Mouse (Mus musculus): ENCODE measurements around the gene Colgalt1.
A peak's percentile ranks its signal among the peaks of the same experiment; 100 is the strongest.

Gene Colgalt1

DNA sequence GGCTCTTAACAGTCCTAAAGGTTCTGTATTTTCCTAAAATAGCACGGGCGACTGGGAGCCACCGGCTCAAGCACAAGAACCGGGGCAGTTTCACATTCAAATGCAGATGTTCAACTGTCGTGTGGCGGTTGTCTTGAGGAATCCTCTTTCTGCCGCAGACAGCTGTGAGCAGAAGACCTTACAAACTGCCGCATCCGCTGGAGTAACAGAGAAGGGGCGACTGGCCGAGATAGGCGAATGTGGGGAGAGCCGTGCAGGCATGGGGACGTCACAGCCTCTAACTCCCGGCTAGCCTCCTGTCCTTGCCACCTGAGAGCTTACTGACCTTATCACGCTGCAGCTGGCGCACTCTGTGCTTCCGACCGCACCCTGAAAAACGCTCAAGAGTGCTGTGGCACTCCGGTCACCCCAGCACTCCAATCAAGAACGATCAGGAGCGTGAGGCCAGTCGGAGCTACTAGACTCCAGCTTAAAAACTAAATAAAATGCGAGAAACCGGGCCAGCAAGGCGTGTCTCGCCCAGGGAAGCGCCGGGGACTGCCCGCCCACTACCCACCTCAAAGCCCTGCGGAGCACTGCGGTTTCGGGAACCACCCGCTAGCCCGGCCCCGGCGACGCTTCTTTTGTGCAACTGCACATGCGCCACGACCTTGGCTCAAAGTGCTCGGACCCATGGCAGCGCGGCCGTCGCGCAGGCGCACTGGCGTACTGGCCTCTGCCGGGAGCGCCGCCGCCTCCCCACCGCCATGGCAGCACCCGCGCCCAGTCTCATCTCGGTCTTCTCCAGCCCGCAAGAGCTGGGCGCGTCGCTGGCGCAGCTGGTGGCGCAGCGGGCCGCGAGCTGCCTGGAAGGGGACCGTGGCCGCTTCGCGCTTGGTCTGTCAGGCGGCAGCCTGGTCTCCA, 19.1 kb upstream of the Colgalt1 start, which contains the start of gene Pgls:
Pgls (plus strand) TSS at position 706 of the 903 bp plus-strand sequence.
- peak; percentile 95 for DNase-seq

DNA sequence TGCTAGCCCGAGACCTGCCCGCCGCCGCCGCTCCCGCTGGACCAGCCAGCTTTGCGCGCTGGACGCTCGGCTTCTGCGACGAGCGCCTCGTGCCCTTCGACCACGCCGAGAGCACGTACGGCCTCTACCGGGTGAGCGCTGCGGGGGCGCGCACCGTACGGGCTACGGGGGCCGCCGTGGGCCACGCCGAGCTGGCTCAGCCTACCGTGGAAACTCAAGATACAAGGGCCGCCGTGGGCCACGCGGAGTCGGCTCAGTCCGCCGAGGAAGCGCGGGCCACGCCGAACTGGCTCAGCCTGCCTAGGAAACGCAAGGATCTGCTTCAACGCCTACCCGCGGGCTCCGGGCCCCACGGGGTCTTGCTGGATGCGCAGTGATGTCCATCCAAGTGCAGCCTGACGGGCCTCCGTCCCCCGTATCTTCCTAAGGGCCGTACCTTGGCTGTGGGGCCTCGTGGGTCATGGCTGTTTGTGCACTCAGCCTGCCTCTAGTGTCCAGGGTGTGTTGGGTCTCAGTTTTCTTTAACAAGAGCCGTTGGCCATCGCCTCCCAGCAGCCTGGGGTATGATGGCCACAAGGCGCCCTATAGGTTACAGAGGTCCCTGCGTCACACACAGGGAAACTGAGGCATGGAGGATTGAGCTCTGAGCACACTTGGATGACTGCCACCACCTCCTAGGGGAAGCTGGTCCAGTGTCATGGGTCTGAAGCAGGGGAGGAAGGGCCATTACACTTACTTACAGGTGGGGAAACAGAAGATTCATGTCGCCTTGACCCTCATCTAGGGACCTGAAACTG, 18.2 kb upstream of the Colgalt1 start:
- peak; percentile 71 to 79 for DNase-seq

DNA sequence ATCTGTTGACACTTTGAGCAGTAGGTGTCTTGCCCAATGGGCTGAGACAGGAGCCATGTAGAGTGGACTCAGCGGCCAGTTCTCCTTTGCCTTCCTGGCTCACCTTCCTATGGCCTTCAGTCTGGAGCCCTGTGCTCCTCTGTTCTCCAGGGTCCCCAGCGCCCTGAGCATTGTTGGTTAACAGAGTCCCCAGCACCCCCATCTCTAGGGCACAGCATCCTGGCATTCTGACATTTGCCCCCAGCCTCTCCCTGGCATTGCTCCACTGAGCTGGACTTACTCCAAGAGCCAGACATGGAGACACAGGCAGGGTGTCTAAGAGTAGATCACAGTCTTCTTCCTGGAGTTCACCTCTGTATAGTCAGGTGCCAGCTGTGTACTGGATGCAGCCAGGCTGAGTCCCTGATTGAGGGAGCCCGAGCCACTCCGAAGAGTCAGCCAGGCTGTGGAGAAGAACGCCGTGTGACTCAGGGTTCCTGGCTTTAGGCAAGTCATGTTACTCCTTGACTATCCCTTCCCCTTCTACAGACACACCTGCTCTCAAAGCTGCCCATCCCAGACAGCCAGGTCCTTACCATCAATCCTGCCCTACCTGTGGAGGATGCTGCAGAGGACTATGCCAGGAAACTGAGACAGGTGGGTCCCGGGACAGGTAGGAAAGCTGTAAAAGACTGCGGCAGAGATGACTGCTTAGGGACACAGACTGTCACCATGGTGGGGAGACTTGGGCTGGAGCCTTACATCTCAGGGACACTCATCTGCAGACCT, 17.1 kb upstream of the Colgalt1 start:
- no peak for DNase-seq

DNA sequence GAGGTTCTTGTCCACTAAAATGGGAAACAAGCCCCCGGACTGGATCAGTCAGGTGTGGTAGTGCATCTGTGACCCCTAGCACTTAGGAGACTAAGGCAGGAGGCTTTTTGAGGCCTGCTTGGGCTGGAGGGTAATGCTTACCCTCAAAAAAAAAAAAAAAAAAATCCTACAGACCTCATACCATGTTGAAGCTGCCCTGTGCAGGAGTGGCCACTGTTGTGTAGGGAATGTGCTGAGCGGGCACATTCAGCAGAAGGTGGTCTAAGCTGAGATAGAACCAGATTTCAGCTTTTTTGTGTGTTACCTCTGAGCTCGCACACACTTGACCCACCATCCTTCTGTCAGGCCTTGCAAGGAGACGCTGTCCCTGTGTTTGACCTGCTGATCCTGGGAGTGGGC, 16.5 kb upstream of the Colgalt1 start:
- no peak for DNase-seq

DNA sequence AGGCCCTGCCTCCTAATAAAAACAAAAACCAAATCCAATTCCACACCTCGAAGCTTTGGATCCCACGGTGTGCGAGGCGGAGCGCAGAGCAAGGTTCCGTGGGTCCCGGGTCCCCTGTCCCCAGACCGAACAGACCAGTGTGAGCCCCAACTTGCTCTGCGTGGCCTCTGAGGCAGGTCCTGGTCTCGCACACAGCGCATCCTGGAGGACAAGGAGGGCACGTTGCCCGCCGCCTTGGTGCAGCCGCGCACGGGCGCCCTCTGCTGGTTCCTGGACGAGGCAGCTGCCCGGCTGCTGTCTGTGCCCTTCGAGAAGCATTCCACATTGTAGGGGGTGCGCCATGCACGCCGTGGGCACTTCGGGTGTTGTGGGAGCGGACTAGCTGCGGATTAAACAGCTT, 14.9 kb upstream of the Colgalt1 start:
- peak; percentile 82 to 87 for DNase-seq

DNA sequence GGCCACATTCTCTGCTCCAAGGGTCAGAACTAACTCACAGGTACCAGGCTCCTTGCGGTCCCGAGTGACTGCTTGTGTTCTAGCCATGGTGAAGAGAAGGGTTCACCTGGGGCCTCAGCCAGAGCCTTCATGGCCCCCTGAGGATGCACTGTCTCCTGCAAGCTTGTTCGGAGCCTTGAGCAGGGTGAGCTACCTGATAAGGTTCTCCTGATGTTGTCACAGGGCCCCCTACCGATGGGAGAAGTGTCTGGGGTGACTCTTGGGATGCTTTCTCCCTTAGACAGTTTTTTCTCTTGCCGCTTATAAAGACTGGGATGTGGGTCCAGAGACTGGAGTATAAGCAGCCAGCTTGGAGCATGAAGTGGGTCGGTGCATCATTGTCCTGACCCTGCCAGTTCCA, 14.4 kb upstream of the Colgalt1 start:
- no peak for DNase-seq

DNA sequence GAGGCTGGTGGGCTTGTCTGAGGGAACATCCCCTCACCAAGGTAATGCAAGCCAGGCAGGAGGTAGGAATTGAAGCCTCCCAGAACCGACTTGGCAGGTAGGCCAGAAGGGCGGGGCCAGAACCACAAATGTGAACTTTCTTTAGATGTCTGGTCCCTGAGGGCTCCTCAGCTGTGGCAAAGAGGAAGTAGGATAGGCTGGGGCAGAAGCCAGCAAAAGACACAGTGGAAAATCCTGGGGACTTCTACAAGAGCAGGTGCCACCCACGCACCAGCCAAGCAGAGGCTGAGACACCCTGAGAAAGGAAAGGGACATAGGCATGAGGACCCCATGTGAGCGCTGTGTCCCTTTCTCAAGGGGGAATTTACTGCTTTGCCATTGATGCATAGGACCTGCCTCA, 14.0 kb upstream of the Colgalt1 start:
- DNase-seq, result peak in 1 of 2 experiments; percentile 47

DNA sequence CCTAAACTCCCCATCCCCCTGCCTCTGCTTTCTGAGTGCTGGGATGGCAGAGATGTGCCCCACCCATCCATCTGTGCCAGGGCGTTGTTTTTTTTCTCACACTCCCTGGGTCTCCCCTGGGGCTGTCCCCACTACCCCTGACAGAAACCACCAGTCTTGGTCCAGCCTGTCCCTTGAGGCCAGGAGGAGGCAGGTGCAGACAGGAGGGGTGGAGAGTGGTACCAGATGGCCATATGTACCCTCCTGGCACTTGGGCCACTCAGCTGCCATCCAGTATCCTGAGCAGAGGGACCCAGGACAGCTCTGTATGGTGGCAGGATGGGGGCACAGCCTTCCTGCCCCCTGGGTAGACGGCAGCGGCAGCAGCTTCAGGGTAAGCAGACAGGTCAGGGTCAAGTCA, 13.3 kb upstream of the Colgalt1 start, which contains the start of gene Fam129c:
Fam129c (plus strand) TSS at position 198 of the 400 bp plus-strand sequence.
- DNase-seq, result no peak

DNA sequence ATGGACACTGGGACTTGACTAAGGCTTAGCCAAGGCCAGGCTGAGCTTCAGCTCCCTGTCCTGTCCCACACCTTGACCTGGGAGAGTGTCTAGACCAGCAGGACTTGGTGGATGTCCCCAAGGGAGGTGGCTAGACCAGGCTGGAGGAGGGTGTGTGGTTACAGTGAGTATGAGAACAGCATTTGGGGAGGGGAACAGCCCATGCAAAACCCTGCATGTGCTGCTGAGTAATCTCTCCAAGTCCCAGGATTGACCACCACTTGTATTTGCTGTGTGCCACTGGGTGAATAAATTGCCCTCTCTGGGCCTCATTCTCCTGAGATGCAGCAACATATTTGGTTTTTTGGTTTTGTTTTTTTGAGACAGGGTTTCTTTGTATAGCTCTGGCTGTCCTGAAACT, 12.4 kb upstream of the Colgalt1 start:
- no peak for DNase-seq

DNA sequence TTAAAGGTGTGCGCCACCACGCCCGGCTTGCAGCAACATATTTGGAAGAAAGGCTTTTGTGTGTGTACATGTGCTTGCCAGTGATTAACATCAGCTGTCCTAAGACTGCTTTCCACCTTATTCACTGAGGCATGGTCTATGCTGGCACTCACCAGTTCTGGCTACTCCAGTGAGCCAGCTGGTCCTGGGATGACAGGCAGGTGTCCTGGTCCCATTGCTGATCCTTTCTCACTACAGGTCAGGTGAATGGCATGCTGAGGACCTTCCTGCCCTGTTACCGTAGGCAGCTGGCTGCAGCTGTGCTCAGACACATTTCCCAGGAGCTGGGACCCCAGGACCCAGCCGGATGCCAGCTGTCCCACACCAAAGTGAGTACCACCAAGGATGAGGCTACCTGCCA, 12.0 kb upstream of the Colgalt1 start:
- no peak for DNase-seq

DNA sequence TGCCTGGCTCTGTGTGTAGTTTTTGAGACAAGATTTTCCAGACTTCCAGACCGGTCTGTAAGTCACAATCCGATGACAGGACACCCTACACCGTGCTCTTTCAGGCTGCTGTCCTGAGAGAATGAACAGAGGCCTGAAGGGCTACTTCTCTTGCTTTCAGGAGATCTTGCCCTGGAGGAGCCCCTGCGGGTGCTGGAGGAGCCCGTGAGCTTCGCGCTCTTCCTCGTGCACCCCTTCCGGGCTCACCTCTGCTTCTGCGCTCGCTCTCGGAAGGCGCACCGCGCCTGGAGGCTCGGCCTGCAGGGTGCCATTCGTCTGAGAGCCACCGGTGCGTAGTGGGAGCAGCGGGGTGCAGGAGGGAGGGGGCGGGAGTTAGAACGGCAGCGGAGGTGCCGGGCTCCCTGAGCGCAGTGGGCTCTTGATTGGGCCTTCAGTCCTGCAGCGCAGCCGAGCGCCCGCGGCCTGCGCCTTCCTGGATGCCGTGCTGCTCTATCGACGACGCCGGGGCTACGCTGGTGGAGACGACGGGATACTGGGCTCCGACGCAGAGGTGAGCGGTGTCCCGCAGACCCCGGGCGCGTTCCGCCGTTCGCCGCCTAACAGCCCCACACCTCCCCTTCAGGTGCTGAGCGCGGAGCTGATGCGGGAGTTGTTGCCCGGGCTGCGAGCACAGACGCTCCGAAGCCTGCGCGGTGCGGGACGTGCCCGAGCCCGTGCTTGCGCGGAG, 8.7 kb upstream of the Colgalt1 start:
- no peak for DNase-seq

DNA sequence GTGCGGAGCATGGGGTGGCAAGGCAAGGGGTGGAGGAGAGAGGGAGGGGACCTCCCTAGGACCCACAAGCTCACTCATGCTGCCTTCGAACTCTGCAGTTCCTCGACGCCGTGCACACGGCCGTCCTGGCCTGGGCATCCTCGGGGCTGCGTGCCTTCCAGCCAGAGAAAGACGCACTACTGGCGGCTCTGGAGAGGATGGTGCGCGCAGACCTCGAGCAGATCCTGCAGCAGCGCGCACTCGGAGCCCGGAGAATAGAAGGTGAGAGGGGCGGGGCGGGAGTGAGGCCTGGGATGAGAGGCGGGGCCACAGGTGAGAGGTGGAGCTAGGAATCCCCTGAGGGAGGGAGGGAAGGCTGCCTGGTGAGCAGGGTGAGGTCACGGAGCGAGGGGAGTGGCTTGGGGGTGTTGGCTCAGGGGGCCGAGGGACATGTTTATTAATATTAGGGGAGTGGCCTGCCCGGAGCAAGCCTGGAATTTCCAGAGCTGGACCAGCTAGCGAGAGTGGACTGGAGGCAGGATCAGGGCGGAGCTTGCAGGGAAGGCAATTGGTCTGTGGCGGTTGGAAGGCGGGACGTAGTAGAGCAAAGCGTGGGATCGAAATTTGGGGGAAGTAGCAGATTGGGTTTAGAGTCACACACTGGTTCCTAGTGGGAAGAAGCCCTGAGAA, 8.0 kb upstream of the Colgalt1 start:
- peak; percentile 95 to 96 for DNase-seq

DNA sequence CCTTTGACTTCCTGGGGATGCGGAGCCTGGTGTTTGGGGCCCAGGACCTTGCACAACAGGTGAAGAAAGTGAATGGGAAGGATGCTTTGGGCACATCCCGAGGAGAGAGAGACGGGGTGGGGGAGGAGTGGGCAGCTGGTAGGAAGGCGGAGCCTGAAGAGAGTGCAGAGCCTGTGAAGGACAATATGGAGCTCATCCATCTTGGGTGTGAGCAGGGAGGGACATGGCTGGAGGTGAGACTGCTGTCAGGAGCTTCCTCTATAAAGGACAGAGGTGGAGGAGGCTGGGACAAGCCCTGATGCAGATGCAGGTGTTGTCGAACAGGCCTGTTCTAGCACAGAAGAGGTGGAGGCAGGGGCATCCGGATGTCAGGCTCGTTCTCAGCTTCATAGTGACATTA, 6.8 kb upstream of the Colgalt1 start:
- no peak for DNase-seq

DNA sequence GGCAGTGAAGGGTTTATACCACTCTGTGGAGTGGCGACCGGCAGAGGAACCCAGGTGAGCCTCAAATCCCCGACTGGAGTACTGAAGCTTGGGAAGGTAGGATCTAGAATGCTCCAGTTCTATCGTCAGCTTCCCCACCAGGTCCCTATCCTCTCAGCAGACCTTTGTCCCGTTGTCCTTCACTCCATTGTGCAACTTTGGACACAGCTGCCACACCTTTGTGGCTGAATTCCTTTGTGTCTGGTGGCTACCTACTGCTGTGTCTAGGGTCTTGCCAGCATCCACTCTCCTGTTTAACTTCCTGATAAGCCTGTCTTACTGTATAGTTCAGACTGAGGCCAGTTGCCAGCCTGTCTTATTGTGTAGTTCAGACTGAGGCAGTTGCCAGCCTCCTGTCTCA, 1.3 kb downstream of the Colgalt1 start:
- DNase-seq, result no peak

DNA sequence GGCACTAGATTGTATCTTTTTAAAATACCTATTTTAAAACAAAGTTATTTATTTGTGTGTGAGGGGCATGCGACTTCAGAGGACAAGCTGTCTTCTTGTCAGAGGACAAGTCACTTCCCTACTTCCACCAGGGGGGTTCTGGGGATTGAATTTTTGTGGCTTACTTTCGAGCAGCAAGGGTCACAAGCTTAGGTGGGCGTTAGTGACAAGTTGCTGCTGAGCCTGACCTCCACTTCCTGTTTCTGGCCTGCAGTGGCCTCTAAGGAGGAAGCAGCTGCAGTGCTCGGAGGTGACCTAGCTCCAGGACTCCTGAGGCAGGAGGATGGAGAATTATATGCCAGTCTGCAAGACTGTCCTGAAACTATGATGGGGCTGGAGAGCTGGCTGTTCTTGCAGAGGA, 2.6 kb downstream of the Colgalt1 start:
- DNase-seq, result peak in 1 of 2 experiments; percentile 53

DNA sequence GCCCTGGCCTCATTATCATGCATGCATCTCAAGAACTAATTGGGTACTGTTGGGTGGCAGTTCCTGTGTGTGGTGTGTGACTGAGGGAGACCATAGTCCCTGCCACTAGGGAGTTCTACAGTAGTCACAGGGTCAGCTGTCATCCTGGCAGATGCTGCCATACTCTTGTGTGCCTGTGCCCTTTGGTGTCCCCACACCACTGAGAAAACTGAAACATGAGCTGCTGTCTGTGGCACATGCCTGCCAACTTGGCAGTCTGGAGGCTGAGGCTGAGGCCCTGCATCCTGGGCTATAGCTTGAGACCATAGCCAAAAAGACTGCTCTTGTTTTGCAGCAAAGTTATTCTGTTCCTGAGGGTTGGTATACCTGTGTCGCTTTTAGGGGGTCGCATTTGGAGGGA, 9.0 kb downstream of the Colgalt1 start:
- DNase-seq, result no peak

DNA sequence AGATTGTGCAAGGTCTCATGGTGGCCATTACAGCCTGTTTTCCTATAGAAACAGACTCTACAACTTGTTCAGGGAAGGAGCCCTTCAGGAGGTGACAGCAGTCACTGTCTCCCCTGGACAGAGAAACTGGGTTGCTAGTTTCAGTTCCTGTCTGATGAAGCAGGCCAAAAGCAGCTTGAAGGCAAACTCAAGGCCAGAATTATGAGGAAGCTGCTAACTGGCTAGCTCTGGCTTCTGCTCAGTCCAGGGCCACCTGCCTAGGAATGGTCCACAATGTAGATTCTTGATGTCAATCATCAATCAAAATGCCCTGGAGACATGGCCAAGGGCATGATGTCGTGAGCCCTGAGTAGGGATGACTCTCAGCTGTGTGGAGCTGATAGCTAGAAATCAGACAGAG, 14.3 kb downstream of the Colgalt1 start:
- DNase-seq, result no peak

DNA sequence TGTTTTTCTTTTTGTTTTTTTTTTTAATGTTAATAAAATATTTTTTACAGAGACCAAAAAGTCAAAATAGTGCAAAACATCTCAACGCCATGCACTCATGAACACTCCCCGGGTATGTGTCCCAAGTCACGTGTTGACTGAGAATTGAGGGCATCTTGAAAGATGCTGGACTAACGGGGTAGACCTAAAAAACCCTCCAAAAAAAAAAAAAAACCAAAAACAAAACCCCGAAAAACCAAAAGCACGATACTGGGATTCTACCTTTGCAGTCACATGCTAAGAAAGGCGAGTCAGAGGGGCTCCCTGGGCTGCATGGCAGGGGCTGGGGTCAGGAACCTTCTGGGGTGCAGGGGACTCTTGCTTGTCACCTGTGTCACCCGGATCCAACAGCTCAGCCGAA, 16.0 kb downstream of the Colgalt1 start:
- DNase-seq, result no peak

DNA sequence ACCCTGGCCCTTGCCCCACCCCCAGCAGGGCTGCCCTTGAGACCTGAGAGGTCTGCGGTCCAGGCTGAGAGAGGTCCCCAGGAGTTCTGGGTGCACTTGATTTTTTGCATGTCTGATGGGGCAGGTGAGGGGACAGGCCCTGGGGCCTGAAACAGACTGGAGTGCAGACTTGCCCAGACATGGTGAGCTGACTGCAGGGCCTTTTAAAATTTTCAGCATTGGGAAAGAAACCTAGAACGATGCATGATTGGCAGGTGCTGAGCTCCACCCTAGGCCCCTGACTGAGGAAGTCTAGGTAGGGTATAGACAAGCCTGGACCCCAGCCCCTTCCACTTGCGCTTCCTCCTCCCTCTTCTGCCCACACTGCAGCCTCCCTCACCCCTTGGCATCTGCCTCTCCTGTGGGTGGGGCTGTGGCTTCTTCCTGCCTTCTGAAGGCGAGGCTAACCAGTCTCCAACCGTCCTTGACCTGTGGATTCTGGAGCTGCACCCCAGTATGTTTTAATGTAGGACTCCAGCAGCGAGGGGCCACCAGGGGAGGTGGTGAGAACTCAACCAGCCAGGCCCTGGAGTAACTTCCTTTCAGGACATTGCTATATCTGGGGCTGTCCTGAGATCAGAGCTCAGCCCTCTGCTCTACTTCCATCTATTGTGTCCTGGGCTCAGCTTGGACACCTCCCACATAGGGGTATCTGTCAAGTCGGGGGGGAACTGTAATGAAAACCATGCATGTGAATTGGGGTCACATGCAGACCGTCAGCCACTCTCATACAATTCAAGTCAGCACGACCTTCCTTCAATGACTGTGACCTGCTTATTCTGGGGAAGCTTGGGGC, 16.7 kb downstream of the Colgalt1 start:
- DNase-seq, result peak in 1 of 2 experiments; percentile 52

DNA sequence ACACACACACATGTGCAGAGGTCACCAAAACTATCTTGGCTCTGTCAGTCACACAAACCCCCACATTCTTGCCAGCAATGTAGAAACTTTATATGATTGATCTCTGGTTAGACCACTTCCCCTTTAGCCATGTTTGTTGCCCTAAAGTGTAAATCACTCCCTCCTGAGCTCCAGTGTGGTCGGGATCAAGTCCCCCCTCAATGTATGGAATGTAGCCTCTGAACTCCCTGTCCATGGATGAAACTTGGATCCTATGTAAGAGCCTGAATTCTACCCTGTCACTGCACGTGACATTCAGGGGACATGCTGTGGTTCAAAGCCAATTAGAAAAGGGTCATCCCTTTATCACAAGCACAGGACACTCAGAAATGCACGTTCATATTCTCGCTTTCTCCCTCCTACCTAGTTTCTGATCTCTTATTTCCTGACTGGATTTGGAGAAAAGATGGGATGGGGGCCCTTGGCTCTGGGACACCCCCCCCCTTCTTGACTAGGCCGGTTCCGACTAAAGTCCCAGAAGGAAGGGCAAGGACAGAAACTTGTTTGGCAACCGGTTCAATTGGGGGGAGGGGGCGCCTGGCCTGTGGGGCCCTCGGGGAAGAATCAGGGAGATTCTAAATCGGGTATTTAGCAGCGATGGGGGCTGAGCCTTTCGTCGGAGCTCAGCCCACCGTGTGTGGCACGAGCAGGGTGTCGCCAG, 17.7 kb downstream of the Colgalt1 start:
- no peak for DNase-seq

Measured in lung, adult 18-20 months (tissue).